Mouse (Mus musculus): ENCODE results near the gene Jsrp1. TPM values are rescaled to one million over a fixed set of nuclear protein-coding genes. Genes with fewer than 3 reads are reported as not detected.
"Not testable (repeated sequence)": the region's sequence is repeated elsewhere in the genome, so short reads cannot be mapped to it uniquely, and the experiment has no call there.

Gene Jsrp1
- polyA plus RNA-seq, 1 experiment: 5.0 TPM

DNA sequence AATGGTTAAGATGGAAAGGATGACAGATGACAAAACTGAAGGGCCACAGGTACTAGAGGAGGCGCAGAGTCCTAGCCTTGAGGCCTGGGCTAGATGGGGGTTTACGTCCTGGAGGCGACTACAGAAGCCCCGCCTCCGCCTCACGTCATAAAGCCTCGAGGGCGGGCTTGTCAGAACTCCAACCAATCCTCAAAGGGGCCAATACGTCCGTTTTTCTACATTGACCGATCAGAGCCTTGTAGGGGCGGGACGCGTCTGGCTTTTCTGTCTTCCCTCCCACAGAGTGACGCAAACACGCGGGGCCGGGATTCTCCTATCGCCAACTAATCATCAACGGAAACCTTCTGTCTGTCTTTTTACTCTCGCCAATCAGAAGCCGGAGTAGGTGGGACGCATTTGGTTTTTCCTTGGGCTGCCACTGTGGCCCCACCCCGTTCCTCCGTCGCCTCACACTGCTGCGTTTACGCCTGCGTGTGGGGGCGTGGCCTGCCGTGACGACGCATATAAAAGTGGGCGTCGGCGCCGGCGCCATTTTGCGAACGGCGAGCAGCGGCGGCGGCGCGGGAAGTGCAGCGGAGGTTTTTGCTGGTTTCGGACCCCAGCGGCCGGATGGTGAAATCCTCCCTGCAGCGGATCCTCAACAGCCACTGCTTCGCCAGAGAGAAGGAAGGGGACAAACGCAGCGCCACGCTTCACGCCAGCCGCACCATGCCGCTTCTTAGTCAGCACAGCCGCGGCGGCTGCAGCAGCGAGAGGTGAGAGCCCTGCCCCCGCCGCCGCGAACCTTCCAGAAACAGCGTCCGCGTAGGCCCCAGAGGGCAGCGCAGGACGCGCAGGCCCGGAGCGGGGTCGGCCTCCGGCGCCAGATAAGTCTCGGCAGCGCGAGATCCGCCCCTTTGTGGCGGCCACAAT, 13.1 kb upstream of the Jsrp1 start, which contains the start of gene Oaz1:
TSS of gene Oaz1 (plus strand) at position 506 of the 912 bp plus-strand sequence.
- no peak for TF ChIP-seq CTCF (IDR thresholded peaks at IDR 0.05; ENCODE audit: extremely low read depth, insufficient read depth, low read length)
- TF ChIP-seq POLR2A (IDR thresholded peaks at IDR 0.05; ENCODE audit: extremely low read depth, insufficient read depth, low read length): peak; percentile 95
- 0 out of 2 replicates have a peak, but pooled peaks cover 2% of the 10 kb centered on the region for H3K4me1 ChIP-seq (ENCODE audit: control insufficient read depth, insufficient read depth, low read length)
- H3K4me3 ChIP-seq (ENCODE audit: insufficient read depth, low read length): peak within 1 kb of the TSS; percentile 74
- peak within 1 kb of the TSS; percentile 97 for H3K27ac ChIP-seq (ENCODE audit: insufficient read depth, low read length)

DNA sequence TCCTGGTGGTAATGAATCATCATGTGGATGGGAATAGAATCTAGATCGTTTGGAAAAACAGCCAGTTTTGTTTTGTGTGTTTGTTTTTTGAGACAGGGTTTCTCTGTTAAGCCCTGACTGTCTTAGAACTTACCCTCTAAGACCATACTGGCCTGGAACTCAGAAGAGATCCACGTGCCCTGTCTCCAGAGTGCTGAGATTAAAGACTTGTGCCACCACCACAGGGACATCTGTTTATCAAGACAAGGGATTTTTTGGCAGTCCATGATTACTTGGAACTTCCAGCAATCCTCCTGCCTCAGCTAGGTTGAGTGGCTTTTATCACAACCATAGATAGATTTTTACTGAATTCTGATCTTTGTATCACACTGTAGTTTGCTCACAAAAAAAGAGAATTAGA, 11.5 kb upstream of the Jsrp1 start:
- H3K27ac ChIP-seq (ENCODE audit: insufficient read depth, low read length): no peak overlapping the region
- no peak for TF ChIP-seq CTCF (IDR thresholded peaks at IDR 0.05; ENCODE audit: extremely low read depth, insufficient read depth, low read length)
- no peak for TF ChIP-seq POLR2A (IDR thresholded peaks at IDR 0.05; ENCODE audit: extremely low read depth, insufficient read depth, low read length)
- no peak overlapping the region for H3K4me3 ChIP-seq (ENCODE audit: insufficient read depth, low read length)
- 0 out of 2 replicates have a peak, but pooled peaks cover 2% of the 10 kb centered on the region for H3K4me1 ChIP-seq (ENCODE audit: control insufficient read depth, insufficient read depth, low read length)

DNA sequence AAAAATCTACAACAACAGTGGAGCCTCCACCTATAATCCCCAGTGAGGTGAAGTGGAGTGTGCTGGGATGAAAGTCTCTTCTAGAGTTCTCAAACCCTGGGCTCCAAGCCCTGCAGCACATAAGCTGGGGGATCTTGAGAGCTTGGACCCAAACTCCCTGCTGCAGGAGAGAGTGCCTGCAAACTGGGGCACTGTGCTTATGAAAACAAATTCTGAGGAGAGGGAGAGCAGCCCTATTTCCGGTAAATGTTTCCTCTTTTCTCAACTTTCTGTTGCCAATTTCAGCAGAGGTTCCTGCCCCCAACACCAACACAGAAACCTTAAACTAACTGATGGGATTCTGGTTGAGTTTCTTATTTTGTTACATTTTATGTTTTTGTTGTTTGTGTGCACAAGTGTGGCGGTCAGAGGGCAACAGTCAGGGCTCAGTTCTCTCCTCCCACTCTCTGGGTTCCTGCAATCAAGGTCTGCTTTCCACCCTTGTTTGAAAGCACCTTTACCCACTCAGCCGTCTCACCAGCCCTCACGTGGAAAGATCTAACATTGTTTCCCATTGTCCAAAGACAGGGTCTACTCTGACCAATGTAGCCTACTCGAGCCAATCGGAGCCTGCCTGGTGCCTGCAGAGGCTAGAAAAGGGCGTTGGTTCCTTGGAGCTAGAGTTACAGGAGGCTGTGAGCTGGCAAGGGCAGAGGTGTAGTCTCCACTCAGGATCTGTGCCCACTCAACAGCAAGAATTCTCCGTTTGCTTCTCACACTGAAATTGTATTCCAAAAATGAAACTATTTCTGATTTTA, 10.7 kb upstream of the Jsrp1 start:
- Histone ChIP-seq H3K4me1 (ENCODE audit: control insufficient read depth, insufficient read depth, low read length) (0 out of 2 replicates have a peak, but pooled peaks cover 2% of the 10 kb centered on the region), H3K4me3 (ENCODE audit: insufficient read depth, low read length) (no peak overlapping the region), H3K27ac (ENCODE audit: insufficient read depth, low read length) (no peak overlapping the region)
- TF ChIP-seq CTCF (IDR thresholded peaks at IDR 0.05; ENCODE audit: extremely low read depth, insufficient read depth, low read length): no peak
- TF ChIP-seq POLR2A (IDR thresholded peaks at IDR 0.05; ENCODE audit: extremely low read depth, insufficient read depth, low read length): no peak

DNA sequence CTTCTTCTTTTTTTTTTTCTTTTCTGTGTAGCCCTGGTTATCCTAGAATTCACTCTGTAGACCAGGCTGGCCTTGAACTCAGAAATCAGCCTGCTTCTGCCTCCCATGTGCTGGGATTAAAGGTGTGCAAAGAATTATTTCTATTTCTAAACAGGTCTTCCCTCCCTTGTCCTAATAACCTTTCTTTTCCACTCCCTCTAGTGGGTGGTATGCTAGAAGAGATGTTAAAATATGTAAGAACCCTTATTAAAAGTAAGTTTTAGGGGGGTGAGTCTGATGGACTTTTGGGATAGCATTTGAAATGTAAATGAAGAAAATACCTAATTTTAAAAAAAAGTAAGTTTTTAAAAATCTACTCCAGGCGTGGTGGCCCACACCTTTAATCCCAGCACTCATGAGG, 10.0 kb upstream of the Jsrp1 start:
- H3K27ac ChIP-seq (ENCODE audit: insufficient read depth, low read length): no peak overlapping the region
- H3K4me3 ChIP-seq (ENCODE audit: insufficient read depth, low read length): no peak overlapping the region
- TF ChIP-seq POLR2A (IDR thresholded peaks at IDR 0.05; ENCODE audit: extremely low read depth, insufficient read depth, low read length) (no peak), CTCF (IDR thresholded peaks at IDR 0.05; ENCODE audit: extremely low read depth, insufficient read depth, low read length) (no peak)
- H3K4me1 ChIP-seq (ENCODE audit: control insufficient read depth, insufficient read depth, low read length): 0 out of 2 replicates have a peak, but pooled peaks cover 2% of the 10 kb centered on the region

DNA sequence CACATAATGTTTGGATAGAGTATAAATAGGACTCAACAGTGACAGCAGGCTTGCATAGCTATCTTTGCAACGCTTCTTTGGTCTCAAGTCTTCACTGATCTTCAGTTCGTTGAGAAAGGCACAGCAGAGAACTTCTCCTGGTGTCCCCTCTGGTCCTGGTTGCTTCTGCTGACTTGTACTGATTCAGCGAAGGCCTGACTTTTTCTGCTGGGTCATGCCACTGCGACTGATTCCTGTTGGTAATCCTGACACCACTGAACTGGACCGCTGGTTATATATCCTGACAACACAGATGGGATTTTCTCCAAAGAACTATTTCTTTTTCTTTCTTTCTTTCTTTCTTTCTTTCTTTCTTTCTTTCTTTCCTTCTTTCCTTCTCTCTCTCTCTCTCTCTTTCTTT, 9.2 kb upstream of the Jsrp1 start:
- Histone ChIP-seq H3K4me3 (ENCODE audit: insufficient read depth, low read length) (no peak overlapping the region), H3K4me1 (ENCODE audit: control insufficient read depth, insufficient read depth, low read length) (no peaks in the 10 kb centered on the region), H3K27ac (ENCODE audit: insufficient read depth, low read length) (no peak overlapping the region)
- no peak for TF ChIP-seq CTCF (IDR thresholded peaks at IDR 0.05; ENCODE audit: extremely low read depth, insufficient read depth, low read length)

DNA sequence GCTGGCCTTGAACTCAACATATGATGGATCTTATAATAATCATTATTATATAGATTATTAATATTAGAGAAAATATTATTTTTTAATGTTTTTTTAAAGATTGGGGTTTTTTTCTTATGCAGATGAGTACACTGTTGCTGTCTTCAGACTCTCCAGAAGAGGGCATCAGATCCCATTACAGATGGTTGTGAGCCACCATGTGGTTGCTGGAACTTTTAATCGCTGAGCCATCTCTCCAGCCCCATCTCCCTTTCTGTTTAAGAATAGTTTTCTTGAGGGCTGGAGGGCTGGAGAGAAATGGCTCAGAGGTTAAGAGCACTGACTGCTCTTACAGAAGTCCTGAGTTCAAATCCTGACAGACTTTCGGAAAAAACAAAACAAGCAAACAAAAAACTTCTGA, 8.7 kb upstream of the Jsrp1 start:
- Histone ChIP-seq H3K4me1 (ENCODE audit: control insufficient read depth, insufficient read depth, low read length) (no peaks in the 10 kb centered on the region), H3K4me3 (ENCODE audit: insufficient read depth, low read length) (no peak overlapping the region), H3K27ac (ENCODE audit: insufficient read depth, low read length) (no peak overlapping the region)
- TF ChIP-seq CTCF (IDR thresholded peaks at IDR 0.05; ENCODE audit: extremely low read depth, insufficient read depth, low read length) (peak; percentile 46), POLR2A (IDR thresholded peaks at IDR 0.05; ENCODE audit: extremely low read depth, insufficient read depth, low read length) (no peak)

DNA sequence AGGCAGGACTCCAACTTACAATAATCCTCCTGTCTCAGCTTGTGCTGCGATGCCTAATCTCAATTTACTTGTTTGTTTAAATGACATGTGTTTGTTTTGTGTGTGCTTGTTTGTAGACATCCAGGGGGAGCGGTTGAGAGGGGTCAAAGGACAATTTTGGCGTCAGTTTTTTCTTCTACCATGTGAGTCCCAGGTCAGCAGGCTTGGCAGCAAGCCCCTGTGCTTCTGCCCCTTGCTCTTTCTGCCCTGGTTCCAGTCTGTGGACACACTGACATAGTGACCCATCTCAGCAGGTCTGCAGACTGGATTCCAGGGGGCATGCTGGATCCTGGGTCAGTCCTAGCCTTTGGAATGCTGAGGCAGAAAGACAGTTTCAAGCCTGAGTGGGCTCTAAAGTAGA, 6.1 kb upstream of the Jsrp1 start:
- TF ChIP-seq CTCF (IDR thresholded peaks at IDR 0.05; ENCODE audit: extremely low read depth, insufficient read depth, low read length) (no peak), POLR2A (IDR thresholded peaks at IDR 0.05; ENCODE audit: extremely low read depth, insufficient read depth, low read length) (no peak)
- Histone ChIP-seq H3K27ac (ENCODE audit: insufficient read depth, low read length) (no peak overlapping the region), H3K4me3 (ENCODE audit: insufficient read depth, low read length) (no peak overlapping the region), H3K4me1 (ENCODE audit: control insufficient read depth, insufficient read depth, low read length) (no peaks in the 10 kb centered on the region)

DNA sequence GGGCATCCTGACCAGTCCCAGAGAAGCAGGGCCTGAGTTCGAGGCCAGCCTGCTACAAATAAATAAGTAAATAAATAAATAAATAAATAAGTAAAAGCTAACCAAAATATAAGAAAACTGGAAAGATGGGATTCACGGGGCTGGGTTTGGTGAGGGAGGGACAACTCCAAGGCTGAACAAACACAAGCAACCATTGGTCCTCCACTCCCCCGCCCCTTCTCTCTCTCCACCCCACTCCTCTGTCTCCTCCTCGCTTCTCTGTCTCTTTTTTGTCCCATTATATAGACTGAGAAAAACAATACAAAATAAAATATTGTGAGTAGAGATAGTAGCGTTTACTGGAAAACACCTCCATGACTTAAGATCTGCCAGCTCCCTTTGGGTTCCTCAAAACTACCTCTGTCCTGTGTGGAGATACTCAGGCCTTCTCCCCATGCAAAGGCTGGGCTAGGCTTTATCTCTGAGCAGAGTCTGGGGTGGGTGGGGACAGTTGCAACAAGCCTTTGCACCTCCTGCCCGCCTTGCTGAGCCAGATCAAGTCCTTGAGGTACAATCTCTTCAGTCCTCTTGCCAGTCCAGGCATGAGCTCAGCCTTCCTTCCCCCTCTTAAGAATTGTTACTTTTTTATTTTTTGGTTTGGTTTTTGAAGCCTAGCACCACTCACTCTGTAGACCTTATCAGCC, 5.4 kb upstream of the Jsrp1 start:
- Histone ChIP-seq H3K4me3 (ENCODE audit: insufficient read depth, low read length) (no peak overlapping the region), H3K27ac (ENCODE audit: insufficient read depth, low read length) (no peak overlapping the region), H3K4me1 (ENCODE audit: control insufficient read depth, insufficient read depth, low read length) (no peaks in the 10 kb centered on the region)
- no peak for TF ChIP-seq POLR2A (IDR thresholded peaks at IDR 0.05; ENCODE audit: extremely low read depth, insufficient read depth, low read length)
- TF ChIP-seq CTCF (IDR thresholded peaks at IDR 0.05; ENCODE audit: extremely low read depth, insufficient read depth, low read length): no peak

DNA sequence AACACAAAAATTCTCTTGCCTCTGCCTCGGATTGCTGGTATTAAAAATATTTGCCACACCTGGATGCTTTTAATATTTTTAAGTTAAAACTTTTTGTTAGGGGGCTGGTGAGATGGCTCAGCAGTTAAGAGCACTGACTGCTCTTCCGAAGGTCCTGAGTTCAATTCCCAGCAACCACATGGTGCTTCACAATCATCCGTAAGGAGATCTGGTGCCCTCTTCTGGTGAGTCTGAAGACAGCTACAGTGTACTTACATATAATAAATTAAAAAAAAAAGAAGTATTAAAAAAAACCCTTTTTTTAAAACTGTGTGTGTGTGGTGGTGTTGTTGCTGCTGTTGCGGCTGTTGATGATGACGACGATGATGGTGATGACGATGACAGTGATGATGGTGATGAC, 4.7 kb upstream of the Jsrp1 start:
- H3K27ac ChIP-seq (ENCODE audit: insufficient read depth, low read length); H3K4me1 ChIP-seq (ENCODE audit: control insufficient read depth, insufficient read depth, low read length); H3K4me3 ChIP-seq (ENCODE audit: insufficient read depth, low read length): not testable (repeated sequence)
